Mouse (Mus musculus): ENCODE data around the gene Mdm2. TPM values are rescaled to one million over a fixed set of nuclear protein-coding genes. Genes with fewer than 3 reads are reported as not detected.

Mdm2 gene
- total and polyA plus RNA-seq, 3 experiments: 35.3 to 601 (median 42.2) TPM

- Histone ChIP-seq H3K27me3 (ENCODE audit: control insufficient read depth in 1 of 2, insufficient read depth in 2 of 2, low read length in 2 of 2) (no peaks in the 10 kb centered on the region), H3K4me1 (ENCODE audit: control insufficient read depth in 1 of 2, insufficient read depth in 2 of 2, low read length in 2 of 2) (peaks cover 5 to 15% of the 10 kb centered on the region in 2 experiments; a peak in 2 of 4 replicates), H3K9ac (ENCODE audit: control insufficient read depth, low read depth, low read length, poor library complexity, severe bottlenecking) (no peak overlapping the region), H3K36me3 (ENCODE audit: control insufficient read depth in 1 of 2, insufficient read depth in 2 of 2, low read length in 2 of 2) (peaks cover 0 to 18% of the 10 kb centered on the region in 2 experiments; a peak in 2 of 4 replicates), H3K79me2 (ENCODE audit: control insufficient read depth, insufficient read depth, low read length, poor library complexity) (no peaks in the 10 kb centered on the region), H3K27ac (ENCODE audit: control insufficient read depth, low read depth, low read length) (no peak overlapping the region), H3K4me3 (ENCODE audit: control insufficient read depth in 1 of 2, insufficient read depth in 1 of 2, low read depth in 2 of 2, low read length in 2 of 2) (no peak overlapping the region), H3K9me3 (replicated peaks; ENCODE audit: insufficient read depth, low read length) (no peaks in the 10 kb centered on the region)
- no peak for DNase-seq (ENCODE audit: low read depth, low spot score)
- TF ChIP-seq ZMIZ1 (IDR thresholded peaks at IDR 0.05; ENCODE audit: low read depth, low read length) (no peak), MAZ (IDR thresholded peaks at IDR 0.05; ENCODE audit: low read depth, low read length) (no peak), SIN3A (IDR thresholded peaks at IDR 0.05; ENCODE audit: low read length) (no peak), TCF12 (IDR thresholded peaks at IDR 0.05; ENCODE audit: low read depth, low read length) (no peak), TBP (IDR thresholded peaks at IDR 0.05; ENCODE audit: low read depth, low read length) (no peak), ZKSCAN1 (IDR thresholded peaks at IDR 0.05; ENCODE audit: low read depth, low read length) (no peak), SMC3 (IDR thresholded peaks at IDR 0.05; ENCODE audit: low read depth, low read length) (no peak), ETS1 (IDR thresholded peaks at IDR 0.05; ENCODE audit: low read depth, low read length) (no peak), HCFC1 (IDR thresholded peaks at IDR 0.05; ENCODE audit: low read depth, low read length) (no peak), NELFE (IDR thresholded peaks at IDR 0.05; ENCODE audit: low read depth, low read length) (no peak), USF2 (IDR thresholded peaks at IDR 0.05; ENCODE audit: borderline replicate concordance in 1 of 2, insufficient read depth in 1 of 2, low read depth in 1 of 2, low read length in 2 of 2) (no peak), ELF1 (IDR thresholded peaks at IDR 0.05; ENCODE audit: low read depth, low read length) (no peak)
These were observed 18.0 kb upstream of the Mdm2 start for GRCm38 (mm10) chr10:117728574-117728973.

GRCm38 (mm10) chr10:117727518-117728110 lies 17.1 kb upstream of the Mdm2 start:
- H3K27ac ChIP-seq (ENCODE audit: control insufficient read depth, low read depth, low read length): no peak overlapping the region

More at GRCm38 (mm10) chr10:117727518-117728110, 17.1 kb upstream of the Mdm2 start:
- TF ChIP-seq BHLHE40 (IDR thresholded peaks at IDR 0.05; ENCODE audit: borderline replicate concordance, low read depth, low read length) (no peak), ETS1 (IDR thresholded peaks at IDR 0.05; ENCODE audit: low read depth, low read length) (no peak), ZNF384 (IDR thresholded peaks at IDR 0.05; ENCODE audit: low read depth, low read length) (no peak), CHD2 (IDR thresholded peaks at IDR 0.05; ENCODE audit: low read length) (no peak), E2F4 (IDR thresholded peaks at IDR 0.05; ENCODE audit: borderline replicate concordance, low read depth, low read length) (no peak), MAX (IDR thresholded peaks at IDR 0.05; ENCODE audit: low read length) (no peak), TBP (IDR thresholded peaks at IDR 0.05; ENCODE audit: low read depth, low read length) (no peak), USF1 (IDR thresholded peaks at IDR 0.05; ENCODE audit: low read depth, low read length) (no peak), KAT2A (conservative IDR thresholded peaks at IDR 0.05; ENCODE audit: low read depth, low read length) (no peak), USF2 (IDR thresholded peaks at IDR 0.05; ENCODE audit: borderline replicate concordance in 1 of 2, insufficient read depth in 1 of 2, low read depth in 1 of 2, low read length in 2 of 2) (no peak), SMC3 (IDR thresholded peaks at IDR 0.05; ENCODE audit: low read depth, low read length) (no peak), NRF1 (IDR thresholded peaks at IDR 0.05; ENCODE audit: insufficient read depth, low read depth, low read length, poor library complexity, severe bottlenecking) (no peak)
- H3K27me3 ChIP-seq (ENCODE audit: control insufficient read depth in 1 of 2, insufficient read depth in 2 of 2, low read length in 2 of 2): no peaks in the 10 kb centered on the region
- DNase-seq (ENCODE audit: low read depth, low spot score): no peak
- H3K79me2 ChIP-seq (ENCODE audit: control insufficient read depth, insufficient read depth, low read length, poor library complexity): no peaks in the 10 kb centered on the region
- peaks cover 0 to 11% of the 10 kb centered on the region in 2 experiments; a peak in 2 of 4 replicates for H3K36me3 ChIP-seq (ENCODE audit: control insufficient read depth in 1 of 2, insufficient read depth in 2 of 2, low read length in 2 of 2)
- H3K4me1 ChIP-seq (ENCODE audit: control insufficient read depth in 1 of 2, insufficient read depth in 2 of 2, low read length in 2 of 2): peaks cover 3 to 10% of the 10 kb centered on the region in 2 experiments; a peak in 2 of 4 replicates
- no peak overlapping the region for H3K4me3 ChIP-seq (ENCODE audit: control insufficient read depth in 1 of 2, insufficient read depth in 1 of 2, low read depth in 2 of 2, low read length in 2 of 2)
- H3K9me3 ChIP-seq (replicated peaks; ENCODE audit: insufficient read depth, low read length): no peaks in the 10 kb centered on the region
- H3K9ac ChIP-seq (ENCODE audit: control insufficient read depth, low read depth, low read length, poor library complexity, severe bottlenecking): no peak overlapping the region
